Mouse (Mus musculus): Measurements from ENCODE around the gene Krt26.

Krt26 gene

GRCm38 (mm10) chr11:99283334-99283733 is 54.4 kb downstream of the Krt26 start:
- no peak for DNase-seq

GRCm38 (mm10) chr11:99281116-99281515 is 56.6 kb downstream of the Krt26 start:
- no peak for DNase-seq

- DNase-seq, result no peak
Measured at GRCm38 (mm10) chr11:99279986-99280385, 57.8 kb downstream of the Krt26 start.
